Mouse (Mus musculus) limb, embryonic 13.5 days (tissue): ENCODE measurements around the gene F3. TPM values are rescaled to one million over a fixed set of nuclear protein-coding genes. Genes with fewer than 3 reads are reported as not detected.

Experiments
- ATAC-seq: fragments of 200-750 bp; cut with Nextera tagmentation; 2 replicates; pipeline ENCODE4 v1.8.0; 2017; ENCODE audit warnings: low read depth, moderate number of reproducible peaks, moderate TSS enrichment; ENCODE audit not compliant: low FRiP score
- H3K27ac ChIP-seq: fragments of 300-500 bp; sonication (generic); 2 replicates; pipeline ENCODE4 v1.5.1; 2015; ENCODE audit warnings: inconsistent platforms, mild to moderate bottlenecking, moderate library complexity
- H3K27me3 ChIP-seq: fragments of 300-500 bp; sonication (generic); 2 replicates; pipeline ENCODE4 v1.6.1; 2015; ENCODE audit warnings: mild to moderate bottlenecking, inconsistent platforms
- H3K36me3 ChIP-seq: fragments of 300-500 bp; sonication (generic); 2 replicates; pipeline ENCODE4 v1.6.1; 2015; ENCODE audit warnings: inconsistent platforms, mild to moderate bottlenecking, moderate library complexity
- H3K4me1 ChIP-seq: fragments of 300-500 bp; sonication (generic); 2 replicates; pipeline ENCODE4 v1.6.1; 2015; ENCODE audit warnings: inconsistent platforms
- H3K4me2 ChIP-seq: fragments of 300-500 bp; sonication (generic); replicated peaks from 2 replicates; pipeline ENCODE4 v1.6.1; 2015; ENCODE audit warnings: inconsistent platforms, mild to moderate bottlenecking, moderate library complexity
- H3K4me3 ChIP-seq: fragments of 300-500 bp; sonication (generic); 2 replicates; pipeline ENCODE4 v1.5.1; 2015; ENCODE audit warnings: moderate library complexity, mild to moderate bottlenecking, inconsistent platforms
- H3K9ac ChIP-seq: fragments of 300-500 bp; sonication (generic); 2 replicates; pipeline ENCODE4 v1.6.1; 2015; ENCODE audit warnings: mild to moderate bottlenecking, inconsistent platforms
- H3K9me3 ChIP-seq: fragments of 300-500 bp; sonication (generic); 2 replicates; pipeline ENCODE4 v1.6.1; 2016; ENCODE audit warnings: inconsistent platforms
- WGBS: fragments of 180-500 bp; shearing (Covaris S2); methylation state at CpG from one replicate; pipeline ENCODE4 v1.1.7; 2015; 5-methylcytosine and 5-hydroxymethylcytosine counted together
- polyA plus RNA-seq: library from polyadenylated mRNA; unstranded; fragments of >200 nt; fragmentation: Nextera tagmentation; extraction: Ambion mirVana; gene quantifications from 2 replicates; pipeline ENCODE4 v1.2.1, GENCODE M21; 2015

The F3 gene
- polyA plus RNA-seq, 1 experiment from 2014 or later, result 8.6 TPM

DNA sequence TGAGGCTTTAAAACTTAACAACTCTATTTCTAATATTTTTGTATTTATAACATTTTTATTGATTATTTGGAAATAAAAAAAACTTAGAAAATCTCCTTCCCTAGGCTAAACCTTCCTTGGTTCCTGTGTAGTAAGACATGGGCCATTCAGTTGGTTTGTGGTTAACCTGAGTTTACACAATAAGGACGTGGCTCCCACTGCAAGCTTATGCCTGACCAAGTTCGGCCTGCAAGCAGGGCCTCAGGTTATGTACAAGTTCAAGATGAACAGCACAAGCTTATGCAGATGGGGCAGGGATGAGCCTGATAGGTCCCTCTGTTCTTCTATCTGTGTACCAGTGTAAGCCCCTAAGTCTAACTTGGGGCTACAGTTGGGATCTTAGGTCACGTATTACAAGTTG is 33.6 kb upstream of the F3 start:
- H3K27ac ChIP-seq, result no peak overlapping the region
- no peak for ATAC-seq
- 0 out of 2 replicates have a peak, but pooled peaks cover 3% of the 10 kb centered on the region for H3K4me1 ChIP-seq
- 88% methylated on average over 3 of the region's 3 CpGs for WGBS
- H3K36me3 ChIP-seq, result no peaks in the 10 kb centered on the region
- no peak overlapping the region for H3K4me3 ChIP-seq
- H3K9ac ChIP-seq, result no peak overlapping the region
- no peak overlapping the region for H3K4me2 ChIP-seq
- no peaks in the 10 kb centered on the region for H3K9me3 ChIP-seq
- 0 out of 2 replicates have a peak, but pooled peaks cover 2% of the 10 kb centered on the region for H3K27me3 ChIP-seq

DNA sequence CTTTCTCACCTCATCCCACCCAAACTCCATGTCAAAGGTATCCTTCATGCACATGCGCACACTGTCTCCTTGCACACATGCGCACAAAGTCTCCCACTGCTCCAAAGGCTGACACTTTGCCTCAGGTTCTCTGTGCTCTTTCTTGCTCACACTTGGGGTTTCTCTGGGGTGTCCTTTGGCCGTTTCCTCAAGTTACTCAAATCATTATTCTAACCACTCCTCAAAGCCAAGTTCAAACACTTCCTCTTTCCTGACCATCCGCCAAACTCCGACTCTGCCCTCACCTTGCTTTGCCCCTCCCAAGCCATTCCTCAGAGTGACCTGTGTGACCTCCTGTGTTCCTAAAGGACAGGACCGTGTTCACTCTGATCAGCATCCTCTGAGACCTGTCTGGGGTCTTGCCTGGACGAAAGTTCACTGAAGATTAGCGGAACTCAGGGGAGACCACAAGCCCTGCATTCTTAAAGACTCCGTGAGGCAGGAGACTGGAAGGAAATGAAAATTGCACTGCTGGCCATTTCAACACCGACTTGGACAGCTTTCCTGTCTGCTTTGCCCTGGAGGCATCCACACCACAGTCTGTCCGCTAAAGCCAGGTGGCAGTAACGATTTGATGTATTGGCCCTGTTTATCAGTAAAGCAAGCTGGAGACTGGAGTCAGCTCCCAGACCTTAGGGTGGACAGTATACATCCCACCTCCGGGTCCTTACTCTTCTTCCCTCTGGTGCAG is 30.2 kb upstream of the F3 start:
- ATAC-seq, result no peak

DNA sequence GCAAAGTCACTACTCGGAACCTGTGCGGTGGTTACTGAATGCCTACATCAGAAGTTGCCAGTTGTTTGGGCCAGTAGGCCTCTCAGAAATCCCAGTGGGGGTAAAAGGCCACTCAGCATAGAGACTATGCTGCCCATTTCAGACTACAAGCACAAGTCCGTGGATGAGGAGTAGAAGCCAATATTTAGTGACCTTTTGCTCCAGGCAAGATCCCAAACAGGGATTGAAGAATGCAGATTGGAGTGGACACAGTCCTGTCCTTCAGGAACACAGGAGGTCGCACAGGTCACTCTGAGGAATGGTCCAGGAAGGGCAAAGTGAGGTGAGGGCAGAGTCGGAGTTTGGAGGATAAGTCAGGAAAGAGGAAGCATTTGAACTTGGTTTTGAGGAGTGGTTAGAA is 29.6 kb upstream of the F3 start:
- Histone ChIP-seq H3K9me3 (no peaks in the 10 kb centered on the region), H3K4me3 (no peak overlapping the region), H3K27ac (no peak overlapping the region), H3K36me3 (no peaks in the 10 kb centered on the region), H3K27me3 (0 out of 2 replicates have a peak, but pooled peaks cover 2% of the 10 kb centered on the region), H3K9ac (no peak overlapping the region), H3K4me1 (no peaks in the 10 kb centered on the region), H3K4me2 (no peak overlapping the region)
- WGBS, result 86% methylated on average over 5 of the region's 5 CpGs
- no peak for ATAC-seq

More for the DNA sequence above, 30.2 kb upstream of the F3 start:
- Histone ChIP-seq H3K27ac (no peak overlapping the region), H3K4me2 (no peak overlapping the region), H3K4me3 (no peak overlapping the region), H3K9me3 (no peaks in the 10 kb centered on the region), H3K27me3 (0 out of 2 replicates have a peak, but pooled peaks cover 2% of the 10 kb centered on the region), H3K4me1 (no peaks in the 10 kb centered on the region), H3K36me3 (no peaks in the 10 kb centered on the region), H3K9ac (no peak overlapping the region)
- 58% methylated on average over 13 of the region's 13 CpGs for WGBS

DNA sequence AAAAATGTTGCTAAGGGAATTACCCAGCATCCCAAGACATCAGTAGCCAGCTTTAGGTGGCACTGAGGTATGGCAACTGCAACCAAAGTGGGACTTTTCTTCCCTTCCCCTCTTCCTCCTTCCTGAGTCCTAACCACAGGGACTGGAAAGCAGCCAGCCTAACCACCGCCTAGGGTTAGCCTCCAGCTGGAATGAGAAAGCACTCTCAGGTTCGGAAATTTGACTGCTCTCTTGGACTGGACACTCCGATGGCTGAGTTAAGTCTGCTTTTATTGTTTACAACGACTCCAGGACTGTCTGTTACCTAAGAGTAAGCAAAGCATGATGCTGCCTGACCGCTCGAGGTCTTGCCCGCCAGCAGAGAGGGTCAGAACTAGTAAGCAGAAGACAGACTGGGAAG is 26.2 kb upstream of the F3 start:
- H3K9me3 ChIP-seq, result no peaks in the 10 kb centered on the region
- H3K4me2 ChIP-seq, result no peak overlapping the region
- 0 out of 2 replicates have a peak, but pooled peaks cover 2% of the 10 kb centered on the region for H3K27me3 ChIP-seq
- no peak overlapping the region for H3K4me3 ChIP-seq
- no peaks in the 10 kb centered on the region for H3K36me3 ChIP-seq
- peaks cover 22% of the 10 kb centered on the region for H3K4me1 ChIP-seq
- H3K27ac ChIP-seq, result no peak overlapping the region
- H3K9ac ChIP-seq, result no peak overlapping the region
- no peak for ATAC-seq
- WGBS, result 74% methylated on average over 7 of the region's 7 CpGs

DNA sequence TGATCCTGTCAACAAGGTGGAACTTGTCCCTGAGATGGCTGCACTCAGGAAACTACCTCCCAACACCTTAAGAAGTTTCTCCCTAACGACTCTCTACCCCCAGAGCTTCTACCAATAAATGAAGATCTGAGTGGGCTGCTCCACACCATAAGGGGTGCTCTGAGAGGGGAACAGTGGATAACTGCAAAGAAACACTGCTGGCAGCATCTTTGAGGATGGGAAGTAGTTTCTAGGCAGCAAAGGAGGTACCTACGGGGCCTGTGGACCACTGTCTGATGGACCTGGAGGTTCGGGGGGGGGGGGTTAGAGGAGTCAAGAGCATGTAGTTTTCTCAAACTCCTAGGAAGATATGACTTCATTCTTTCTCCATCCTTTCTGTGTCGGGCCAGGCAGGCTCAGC is 23.9 kb upstream of the F3 start:
- H3K9me3 ChIP-seq, result no peaks in the 10 kb centered on the region
- H3K9ac ChIP-seq, result no peak overlapping the region
- H3K4me2 ChIP-seq, result no peak overlapping the region
- ATAC-seq, result no peak
- H3K36me3 ChIP-seq, result no peaks in the 10 kb centered on the region
- no peak overlapping the region for H3K27ac ChIP-seq
- no peaks in the 10 kb centered on the region for H3K27me3 ChIP-seq
- 85% methylated on average over 4 of the region's 4 CpGs for WGBS
- peaks cover 22% of the 10 kb centered on the region for H3K4me1 ChIP-seq
- no peak overlapping the region for H3K4me3 ChIP-seq

DNA sequence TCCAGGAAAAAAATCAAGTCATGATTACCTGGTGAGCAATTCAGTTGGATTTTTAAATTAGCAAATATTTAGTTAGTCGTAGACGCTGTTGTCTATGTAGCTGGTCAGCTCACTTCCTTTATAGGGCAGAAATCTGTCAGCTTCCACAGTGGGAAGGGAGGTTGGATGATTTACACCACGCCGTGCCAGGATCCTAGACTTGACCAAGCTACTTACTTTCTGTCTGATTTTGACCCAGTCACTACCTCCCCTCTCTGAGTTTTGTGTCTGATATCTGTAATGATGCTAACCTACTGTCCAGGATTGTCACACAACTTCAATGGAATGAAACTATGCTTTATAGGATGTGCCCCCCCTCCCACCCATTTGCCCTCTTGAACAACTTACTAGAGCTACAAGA is 23.5 kb upstream of the F3 start:
- Histone ChIP-seq H3K9me3 (no peaks in the 10 kb centered on the region), H3K36me3 (no peaks in the 10 kb centered on the region), H3K4me3 (no peak overlapping the region), H3K27ac (no peak overlapping the region), H3K4me1 (peaks cover 22% of the 10 kb centered on the region), H3K9ac (no peak overlapping the region), H3K4me2 (no peak overlapping the region), H3K27me3 (no peaks in the 10 kb centered on the region)
- no peak for ATAC-seq
- 90% methylated on average over 4 of the region's 4 CpGs for WGBS

DNA sequence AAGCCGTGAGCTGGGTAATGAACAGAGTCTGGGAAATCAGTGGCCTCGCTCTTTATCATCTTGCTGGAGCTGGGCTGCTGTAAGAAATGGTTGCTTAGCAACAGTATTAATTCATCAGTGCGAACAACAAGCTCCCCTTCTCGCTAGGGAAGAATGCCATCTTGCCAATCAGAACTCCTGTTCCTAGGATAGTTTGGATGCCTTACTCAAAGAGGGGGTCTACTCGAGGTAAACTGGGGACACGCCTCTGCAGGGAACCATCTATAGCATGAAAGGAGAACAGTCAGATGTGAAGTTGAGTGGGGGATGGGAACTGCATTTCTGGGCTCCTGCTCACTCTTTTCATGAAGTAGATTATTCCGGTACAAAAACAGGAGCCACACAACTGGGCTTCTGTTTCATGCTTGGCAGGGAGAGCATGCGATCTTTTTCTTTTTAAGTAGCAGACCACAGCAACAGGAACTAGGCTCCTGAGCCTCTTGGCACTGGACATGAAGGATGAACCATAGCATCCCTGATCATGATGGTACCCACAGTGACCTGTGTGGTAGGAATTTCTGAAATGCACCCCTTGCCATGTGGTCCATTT is 22.9 kb upstream of the F3 start:
- no peak overlapping the region for H3K4me3 ChIP-seq
- ATAC-seq, result peak; percentile 21
- no peaks in the 10 kb centered on the region for H3K9me3 ChIP-seq
- peaks cover 22% of the 10 kb centered on the region for H3K4me1 ChIP-seq
- H3K27ac ChIP-seq, result peak overlapping the region; percentile 83; the same call in 1 of the 2 replicates
- H3K9ac ChIP-seq, result no peak overlapping the region
- H3K4me2 ChIP-seq, result peak overlapping the region; percentile 28
- no peaks in the 10 kb centered on the region for H3K36me3 ChIP-seq
- WGBS, result 31% methylated on average over 8 of the region's 8 CpGs
- H3K27me3 ChIP-seq, result no peaks in the 10 kb centered on the region

DNA sequence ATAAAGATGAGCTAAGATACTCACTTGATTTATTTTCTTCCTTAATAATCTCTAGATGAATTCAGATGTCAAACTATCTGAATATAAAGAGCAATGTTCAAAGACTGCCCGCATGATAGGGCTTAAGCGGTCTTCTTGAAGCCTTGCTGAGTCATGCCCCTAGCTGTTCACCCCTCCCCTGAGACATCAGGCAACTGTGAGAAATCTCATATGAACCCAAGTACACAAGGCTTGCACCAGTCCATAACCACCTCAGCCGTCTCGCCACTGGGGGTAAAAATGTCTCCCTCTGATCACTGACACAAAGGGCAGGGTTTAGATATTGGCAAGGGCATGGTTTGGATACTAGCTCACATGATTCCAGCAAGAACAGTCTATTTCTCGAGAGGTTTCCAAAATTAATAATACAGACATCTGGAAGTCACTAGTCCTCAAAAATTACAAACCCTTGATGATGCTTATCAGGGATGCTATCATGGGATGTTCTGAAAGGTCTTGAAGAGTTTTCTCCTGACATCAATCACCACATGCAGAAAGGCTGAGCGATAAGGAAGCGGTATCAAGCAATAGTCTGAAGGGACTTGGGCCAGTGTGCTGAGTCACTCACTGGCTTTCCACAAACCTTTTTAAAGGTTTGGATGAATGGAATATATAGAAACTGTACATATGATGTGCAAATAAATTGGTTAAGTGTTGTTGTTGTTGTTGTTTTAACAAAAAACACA is 20.0 kb upstream of the F3 start:
- no peak overlapping the region for H3K4me2 ChIP-seq
- ATAC-seq, result no peak
- no peak overlapping the region for H3K4me3 ChIP-seq
- no peaks in the 10 kb centered on the region for H3K27me3 ChIP-seq
- no peak overlapping the region for H3K27ac ChIP-seq
- no peaks in the 10 kb centered on the region for H3K9me3 ChIP-seq
- H3K36me3 ChIP-seq, result no peaks in the 10 kb centered on the region
- 87% methylated on average over 7 of the region's 7 CpGs for WGBS
- no peak overlapping the region for H3K9ac ChIP-seq
- peaks cover 22% of the 10 kb centered on the region for H3K4me1 ChIP-seq

DNA sequence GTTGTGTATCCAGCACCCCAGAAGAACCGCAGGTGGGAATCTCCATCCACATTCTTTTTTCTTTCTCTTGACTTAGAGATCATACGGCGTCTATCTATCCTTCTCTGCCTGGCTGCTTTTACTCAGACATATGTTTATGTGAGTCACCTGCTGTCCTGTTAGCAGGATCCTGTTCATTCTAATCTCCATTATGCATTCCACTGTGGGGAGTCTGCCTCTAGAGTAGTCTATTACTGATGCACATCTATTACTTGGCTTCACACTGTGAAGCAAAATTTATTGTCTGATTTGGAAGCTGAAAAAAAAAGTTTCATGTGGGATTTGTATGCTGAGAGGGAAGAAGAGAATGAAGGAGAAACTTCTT is 19.5 kb upstream of the F3 start:
- ATAC-seq, result no peak
- H3K36me3 ChIP-seq, result no peaks in the 10 kb centered on the region
- 84% methylated on average over 3 of the region's 3 CpGs for WGBS

DNA sequence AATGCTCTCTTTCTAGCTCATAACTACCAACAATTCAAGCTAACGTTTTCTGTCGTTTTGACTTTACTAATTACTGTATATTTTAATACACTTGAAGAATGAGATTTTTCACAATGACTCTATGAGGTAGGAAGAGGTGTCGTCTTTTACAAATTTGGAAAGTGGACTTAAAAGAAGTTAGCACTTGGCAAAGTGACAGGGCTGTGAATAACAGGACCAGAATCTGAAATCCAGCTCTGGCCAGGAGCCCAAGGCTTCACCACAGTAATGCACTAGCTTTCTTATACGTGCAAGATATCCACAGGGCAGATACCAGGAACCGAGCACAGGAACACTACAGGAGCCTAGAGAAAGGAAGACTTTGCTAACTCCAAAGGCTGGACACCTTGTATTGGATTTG is 17.2 kb upstream of the F3 start:
- no peaks in the 10 kb centered on the region for H3K36me3 ChIP-seq
- H3K9me3 ChIP-seq, result no peaks in the 10 kb centered on the region
- WGBS, result 60% methylated on average over 5 of the region's 5 CpGs
- no peaks in the 10 kb centered on the region for H3K27me3 ChIP-seq
- H3K27ac ChIP-seq, result no peak overlapping the region
- no peak overlapping the region for H3K4me3 ChIP-seq
- no peak overlapping the region for H3K4me2 ChIP-seq
- H3K9ac ChIP-seq, result no peak overlapping the region
- peaks cover 7% of the 10 kb centered on the region for H3K4me1 ChIP-seq
- no peak for ATAC-seq

More for the DNA sequence above, 19.5 kb upstream of the F3 start:
- Histone ChIP-seq H3K9me3 (no peaks in the 10 kb centered on the region), H3K9ac (no peak overlapping the region), H3K27me3 (no peaks in the 10 kb centered on the region), H3K4me1 (peaks cover 22% of the 10 kb centered on the region), H3K27ac (no peak overlapping the region), H3K4me2 (no peak overlapping the region), H3K4me3 (no peak overlapping the region)

DNA sequence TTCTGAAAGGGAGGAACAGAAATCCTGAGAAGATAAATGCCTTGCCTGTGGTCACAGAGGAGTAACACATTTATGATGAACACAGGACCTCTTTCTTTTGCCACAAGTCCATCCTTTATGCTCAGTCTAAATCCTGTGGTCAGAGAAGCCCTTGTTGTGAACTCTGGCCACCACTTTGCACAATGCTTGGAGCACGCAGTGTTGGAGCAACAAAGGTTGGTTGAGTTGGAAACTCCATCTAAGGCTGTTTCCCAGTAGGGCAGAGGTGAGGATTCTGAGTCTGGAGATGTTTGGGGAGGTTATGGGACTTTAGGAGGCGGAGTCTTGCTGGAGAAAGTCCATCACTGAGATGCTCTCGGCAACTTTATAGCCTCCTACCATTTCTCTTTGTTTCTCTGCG is 16.2 kb upstream of the F3 start:
- no peak for ATAC-seq
- Histone ChIP-seq H3K4me2 (no peak overlapping the region), H3K9me3 (no peaks in the 10 kb centered on the region), H3K4me3 (no peak overlapping the region), H3K27ac (no peak overlapping the region), H3K9ac (no peak overlapping the region), H3K27me3 (no peaks in the 10 kb centered on the region), H3K4me1 (no peaks in the 10 kb centered on the region), H3K36me3 (no peaks in the 10 kb centered on the region)
- WGBS, result 81% methylated on average over 4 of the region's 4 CpGs

DNA sequence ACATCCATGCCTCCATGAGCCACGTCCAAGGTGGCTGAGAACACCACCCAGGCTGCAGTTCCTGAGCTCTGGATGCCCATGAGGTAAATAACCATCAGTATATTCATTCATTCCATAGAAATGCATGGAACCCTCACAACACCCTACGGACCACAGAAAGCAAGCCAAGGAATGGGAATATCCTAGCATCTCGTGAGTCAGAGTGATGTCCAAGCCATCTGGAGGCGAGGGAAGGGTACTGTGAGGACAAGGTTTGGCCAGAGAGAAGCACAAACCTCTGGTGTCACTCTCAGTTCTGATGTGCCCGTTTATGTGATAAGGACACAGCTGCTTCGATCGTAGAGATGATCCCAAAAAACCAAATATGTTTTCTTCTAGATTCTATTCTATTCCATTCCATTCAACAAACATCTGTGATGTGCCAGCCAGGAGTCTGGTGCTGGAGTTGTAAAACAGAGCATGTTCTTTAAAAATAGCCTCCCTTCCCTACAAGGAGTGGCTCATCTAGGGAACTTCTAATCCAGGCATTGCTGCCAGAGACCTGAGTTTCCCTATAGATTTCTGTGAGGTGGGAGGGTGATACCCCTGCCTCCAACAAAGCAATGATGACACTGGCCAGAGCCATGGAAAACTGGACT is 12.3 kb upstream of the F3 start:
- no peak overlapping the region for H3K4me2 ChIP-seq
- no peak overlapping the region for H3K27ac ChIP-seq
- no peak overlapping the region for H3K9ac ChIP-seq
- H3K9me3 ChIP-seq, result no peaks in the 10 kb centered on the region
- no peaks in the 10 kb centered on the region for H3K36me3 ChIP-seq
- 0 out of 2 replicates have a peak, but pooled peaks cover 4% of the 10 kb centered on the region for H3K4me1 ChIP-seq
- H3K27me3 ChIP-seq, result no peaks in the 10 kb centered on the region
- 85% methylated on average over 7 of the region's 7 CpGs for WGBS
- ATAC-seq, result no peak
- H3K4me3 ChIP-seq, result no peak overlapping the region
